ENCODE assay signal across 20 mouse cellular contexts in genomic region chr13:37218596-37218995, GRCm38 (mm10).
A peak's percentile ranks its signal among the peaks of the same experiment; 100 is the strongest.
DNase-seq lines count a peak whose midpoint lies in the region; TF ChIP-seq lines count a peak whose summit lies in the region.
"Had no signal": no experiment of that assay in that cellular context is flagged by ENCODE, and none has a peak within 500 bp of the region (broad histone marks: within the 10 kb centered on the region; RNA-seq: fewer than 3 reads in every experiment).

No protein-coding gene starts in this region.

- WGBS in macrophage (ENCODE audit: missing documents) = 0% methylated on average over 4 of the region's 4 CpGs

- H3K4me3 ChIP-seq in gastrocnemius, adult 2 months = no peak overlapping the region
- H3K4me3 ChIP-seq in macrophage (ENCODE audit: inconsistent target) = no peak overlapping the region
- H3K4me3 ChIP-seq: liver, embryonic 13.5 days; megakaryocyte, embryonic 14.5 days; neural tube, embryonic 15.5 days; stomach, embryonic 15.5 days had no signal

- peak; percentile 16 for DNase-seq in gastrocnemius, adult 2 months
- no peak for DNase-seq in gastrocnemius, postnatal 10 days
- DNase-seq in lung, adult 18-20 months = peak; percentile 6 to 11
- DNase-seq in lung, postnatal 10 days = no peak
- peak; percentile 1 for DNase-seq in splenic B cell, adult 2 months (ENCODE audit: low read depth, low spot score)
- DNase-seq in frontal cortex, postnatal 25 days (ENCODE audit: low spot score in 2 of 2) = no peak
- DNase-seq in cerebellum, postnatal 36 days = no peak
- DNase-seq: adrenal gland, adult 8-10 months; cerebellum, adult 9-11 months; kidney, adult 11 months; kidney, postnatal 25 days; left cerebral cortex, postnatal 4 days; liver, embryonic 13.5 days; midbrain, embryonic 14.5 days; right cerebral cortex, postnatal 14 days; thymus, adult 18-20 months had no signal

- no peaks in the 10 kb centered on the region for H3K79me2 ChIP-seq in macrophage (ENCODE audit: inconsistent target)

- no peaks in the 10 kb centered on the region for H3K36me3 ChIP-seq in macrophage (ENCODE audit: inconsistent target)
- no peaks in the 10 kb centered on the region for H3K36me3 ChIP-seq in splenic B cell, adult 2 months (ENCODE audit: control insufficient read depth, insufficient read depth, low read length, poor library complexity, severe bottlenecking)
- H3K36me3 ChIP-seq: liver, embryonic 13.5 days; neural tube, embryonic 15.5 days; stomach, embryonic 15.5 days had no signal

- H3K27me3 ChIP-seq in splenic B cell, adult 2 months (ENCODE audit: control insufficient read depth, insufficient read depth, low read length, poor library complexity, severe bottlenecking) = no peaks in the 10 kb centered on the region
- H3K27me3 ChIP-seq: liver, embryonic 13.5 days; megakaryocyte, embryonic 14.5 days; neural tube, embryonic 15.5 days; stomach, embryonic 15.5 days had no signal

- no peak for TF ChIP-seq CTCF in gastrocnemius, adult 2 months (IDR thresholded peaks at IDR 0.05)

- intact Hi-C loops in gastrocnemius, adult 2 months (cut with DNase I) = no loop called here

- H3K27ac ChIP-seq in gastrocnemius, adult 2 months = no peak overlapping the region
- H3K27ac ChIP-seq in macrophage = peak overlapping the region; percentile 92
- H3K27ac ChIP-seq: liver, embryonic 13.5 days; neural tube, embryonic 15.5 days; stomach, embryonic 15.5 days had no signal

Comparison
In these comparisons a context has a peak if more than half of its experiments do, and no peak if none do; other contexts are left out.
1. DNase-seq: peak in gastrocnemius, adult 2 months (single experiment), lung, adult 18-20 months (2 of 2) and splenic B cell, adult 2 months (single experiment); none in gastrocnemius, postnatal 10 days (single experiment), lung, postnatal 10 days (single experiment), frontal cortex, postnatal 25 days (0 of 2) and cerebellum, postnatal 36 days (0 of 2).